Mouse (Mus musculus) frontal cortex, postnatal 25 days (tissue): ENCODE data around the gene Mipol1.
"Not testable (repeated sequence)": the region's sequence is repeated elsewhere in the genome, so short reads cannot be mapped to it uniquely, and the experiment has no call there.

Source experiments
- DNase-seq, 2 experiments: peaks; one replicate each; pipeline ENCODE4 v3.0.0; 2022; ENCODE audit warnings: low spot score in 2 of 2

Mipol1 gene

DNA sequence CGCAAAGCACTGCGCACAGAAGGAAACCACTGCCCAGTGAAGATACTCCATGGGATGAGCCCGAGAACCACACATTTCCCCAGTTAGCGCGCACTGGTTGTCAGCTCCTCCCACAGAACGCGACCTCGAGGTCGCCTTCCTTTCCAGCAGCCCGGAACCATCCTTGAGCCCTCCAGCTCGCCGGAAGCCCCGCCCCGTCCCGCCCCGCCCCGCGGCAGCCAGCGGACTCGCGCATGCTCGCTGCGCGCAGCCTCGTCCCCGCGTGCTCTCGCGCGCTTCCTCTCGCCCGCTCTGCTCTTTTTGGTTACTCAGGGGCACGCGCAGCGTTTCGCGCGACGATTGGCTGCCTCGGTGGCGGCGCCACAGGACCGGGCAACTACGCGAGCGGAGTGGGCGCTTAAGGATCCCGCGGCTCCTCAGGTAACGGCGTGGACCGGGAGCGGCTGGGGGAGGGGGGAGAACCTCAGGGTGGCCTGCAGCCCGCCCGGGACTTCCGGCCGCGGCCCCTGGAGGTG, at the start of gene Mipol1, which contains the start of gene Prps1l3:
Gene Mipol1, plus strand, starts transcription at position 236 of the 515 bp plus-strand sequence.
Gene Prps1l3, plus strand, starts transcription at position 221 of the 515 bp plus-strand sequence.
- peak; percentile 68 to 73 for DNase-seq

DNA sequence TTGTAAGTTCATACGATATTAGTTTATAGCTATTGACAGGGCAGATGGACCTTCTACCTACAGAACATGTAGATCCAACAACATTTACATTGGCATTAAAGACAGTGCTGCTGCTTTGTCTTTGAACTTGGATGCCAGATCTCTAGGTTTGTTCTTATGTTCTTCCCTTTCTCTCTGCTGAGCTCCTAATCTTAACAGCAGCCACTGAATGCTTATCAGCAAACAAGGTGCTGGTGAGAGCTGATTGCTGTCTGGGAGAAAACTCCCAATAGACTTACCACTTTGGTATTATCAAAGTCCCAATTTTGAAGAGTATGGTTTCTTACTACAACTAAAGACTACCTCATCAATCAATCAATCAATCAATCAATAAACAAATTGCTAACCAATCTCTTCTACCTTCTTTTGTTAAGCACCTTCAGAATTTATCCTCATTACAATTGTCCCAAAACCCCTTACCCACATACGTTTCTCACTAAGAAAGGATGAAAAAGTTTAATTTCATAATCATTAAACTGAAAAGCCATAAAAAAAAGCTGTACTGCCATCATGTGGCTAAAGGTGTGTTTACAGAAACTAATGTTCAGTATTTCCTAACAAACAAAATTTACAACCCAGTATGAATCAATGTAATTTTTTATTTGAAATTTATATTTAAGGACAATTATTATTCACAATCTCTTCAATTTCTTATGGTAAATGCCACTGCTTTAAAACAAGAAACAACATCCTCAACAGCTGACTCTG, 45.7 kb upstream of the Mipol1 start:
- no peak for DNase-seq

- no peak for DNase-seq
These were observed 44.8 kb upstream of the Mipol1 start for GRCm38 (mm10) chr12:57185475-57185874.

GRCm38 (mm10) chr12:57186126-57186525, 44.1 kb upstream of the Mipol1 start:
- DNase-seq: no peak

- DNase-seq: no peak
These were observed 43.2 kb upstream of the Mipol1 start for GRCm38 (mm10) chr12:57187032-57187431.

DNA sequence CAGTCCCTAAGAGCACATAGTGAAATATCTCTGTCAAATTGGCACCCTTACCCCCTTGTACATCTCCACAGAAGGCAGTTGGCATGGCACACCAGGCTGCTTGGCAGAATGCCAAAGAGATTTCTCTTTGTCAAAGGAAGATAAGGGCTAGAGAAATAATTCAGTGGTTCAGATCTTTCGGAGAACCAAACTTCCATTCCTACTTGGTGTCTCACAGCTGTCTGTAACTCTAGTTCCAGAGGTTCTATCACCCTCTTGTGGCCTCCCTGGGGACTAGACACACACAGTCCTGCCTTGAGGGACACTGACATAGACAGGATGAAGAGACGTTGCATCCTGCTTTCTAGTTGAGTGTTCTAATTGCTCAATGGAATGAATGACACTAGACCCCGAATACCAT, 35.6 kb upstream of the Mipol1 start:
- DNase-seq: no peak

- DNase-seq: no peak
These were observed 34.0 kb upstream of the Mipol1 start for GRCm38 (mm10) chr12:57196286-57196607.

DNA sequence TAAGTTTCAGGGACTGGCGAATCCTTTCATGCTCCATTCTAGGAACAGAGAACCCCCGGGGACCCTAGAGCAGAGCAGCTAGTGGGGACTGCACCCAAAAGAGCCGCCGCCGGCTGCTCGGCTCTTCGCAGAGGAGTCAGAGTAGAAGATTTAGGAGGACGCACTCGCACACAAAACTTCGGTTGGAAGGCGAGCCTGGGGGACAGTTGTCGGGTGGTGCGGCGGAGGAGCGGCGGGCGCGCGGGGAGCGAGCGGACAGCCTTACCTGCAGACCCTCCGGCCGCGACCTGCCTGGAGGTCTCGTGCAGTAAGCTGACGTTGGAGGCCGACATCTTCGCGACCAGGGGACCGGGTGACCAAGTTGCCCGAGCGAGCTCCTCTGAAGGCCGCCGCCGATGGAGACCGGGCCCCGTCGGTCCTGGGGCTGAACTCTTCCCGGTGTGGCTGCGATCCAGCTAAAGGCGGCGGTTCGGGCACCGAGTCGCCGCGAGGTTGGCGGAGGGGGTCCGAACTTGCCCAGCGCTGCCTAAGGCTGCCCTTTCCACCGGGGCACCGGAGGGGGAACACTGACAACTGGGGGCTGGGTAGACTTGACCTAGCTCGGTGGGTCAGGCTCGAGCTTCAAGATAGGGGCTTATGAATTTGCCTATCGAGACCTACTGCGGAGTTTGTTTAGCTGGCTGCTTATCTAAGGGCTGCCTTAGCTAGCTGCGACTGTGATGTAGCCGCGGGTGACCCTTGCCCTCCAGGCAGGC, 33.4 kb upstream of the Mipol1 start:
- no peak for DNase-seq

DNA sequence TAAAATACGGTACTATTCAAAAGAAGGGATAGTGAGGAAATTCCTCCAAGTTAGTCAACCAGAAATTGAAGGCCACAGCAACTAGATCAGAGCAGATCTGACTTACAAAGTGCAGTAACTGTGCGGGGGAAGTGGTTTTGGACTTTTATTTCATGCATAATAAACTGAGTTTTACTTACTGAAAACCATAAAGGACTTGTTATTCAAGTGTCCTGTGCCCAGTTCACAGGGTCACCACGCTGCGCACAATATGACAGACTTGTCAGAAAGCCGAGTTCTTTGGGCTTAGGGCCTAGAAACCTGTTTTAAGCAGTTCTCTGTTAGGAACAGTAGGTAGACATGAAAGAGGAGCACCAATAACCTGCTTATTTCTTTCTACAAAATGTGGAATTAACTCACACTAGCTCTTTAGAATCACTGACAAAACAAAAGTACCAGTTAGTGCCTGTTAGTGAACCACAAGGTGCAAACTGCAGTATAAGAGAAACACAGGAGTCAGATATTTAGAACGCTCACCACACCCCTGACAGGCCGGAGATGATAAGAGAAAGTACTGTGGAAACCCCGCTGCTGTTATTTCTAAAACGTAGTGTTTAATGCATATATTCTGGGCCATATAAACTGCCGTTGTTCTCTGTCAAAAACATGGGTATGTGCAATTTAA, 32.7 kb upstream of the Mipol1 start, which contains the start of gene Slc25a21:
Gene Slc25a21, minus strand, starts transcription at position 110 of the 664 bp plus-strand sequence.
- no peak for DNase-seq

GRCm38 (mm10) chr12:57198269-57198668, 32.0 kb upstream of the Mipol1 start:
- no peak for DNase-seq

GRCm38 (mm10) chr12:57199427-57199826, 30.8 kb upstream of the Mipol1 start:
- DNase-seq: no peak

- DNase-seq: no peak
These were observed 28.3 kb upstream of the Mipol1 start for GRCm38 (mm10) chr12:57201901-57202300.

- DNase-seq: no peak
These were observed 25.9 kb upstream of the Mipol1 start for GRCm38 (mm10) chr12:57204276-57204851.

DNA sequence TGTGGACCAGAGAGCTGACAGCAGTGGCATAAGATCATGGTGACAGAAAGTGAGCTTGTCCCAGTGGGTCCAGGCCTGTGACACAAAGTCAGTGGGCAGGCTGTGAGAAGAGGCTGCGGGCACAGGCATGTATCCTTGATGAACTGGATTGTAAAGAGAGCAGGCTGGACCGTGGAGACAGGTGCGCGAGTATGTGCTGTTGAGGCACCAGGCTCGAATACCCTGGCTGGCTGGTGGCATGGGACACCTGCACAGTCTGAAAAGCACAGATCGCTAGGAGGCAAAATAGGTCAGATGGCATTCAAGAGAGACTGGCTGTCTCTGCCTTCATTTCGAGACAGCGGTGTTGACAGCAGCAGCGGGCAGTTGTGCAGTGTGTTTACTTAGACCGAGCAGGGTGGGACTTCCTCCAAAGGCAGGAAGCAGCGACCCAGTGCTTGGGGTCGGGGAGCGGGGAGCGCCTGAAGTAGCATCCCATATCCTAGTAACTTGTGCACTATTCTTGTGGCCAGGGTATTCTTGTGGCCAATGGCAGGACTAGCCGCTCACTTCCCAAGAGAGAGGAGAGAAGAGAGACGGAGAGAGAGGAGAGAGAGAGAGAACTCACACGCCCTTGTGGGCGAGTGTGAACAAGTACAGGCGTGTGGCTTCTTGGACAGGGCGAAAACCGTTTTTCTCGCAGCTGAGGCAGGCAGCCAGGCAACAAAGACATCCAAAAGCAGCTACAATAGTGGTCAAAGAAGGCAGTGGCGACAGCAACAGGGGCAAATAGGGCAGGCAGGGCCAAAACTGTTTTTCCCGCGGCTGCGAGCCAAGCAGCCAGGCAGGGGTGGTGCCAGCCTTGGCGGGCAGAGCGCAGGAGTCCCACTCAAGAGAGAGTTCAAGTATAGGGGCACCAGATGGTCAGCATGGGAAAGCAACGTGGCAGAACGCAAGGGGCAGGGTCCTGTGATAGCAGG, 18.6 kb upstream of the Mipol1 start:
- no peak for DNase-seq

- not testable (repeated sequence) for DNase-seq
These were observed 17.8 kb upstream of the Mipol1 start for GRCm38 (mm10) chr12:57212463-57212862.

DNA sequence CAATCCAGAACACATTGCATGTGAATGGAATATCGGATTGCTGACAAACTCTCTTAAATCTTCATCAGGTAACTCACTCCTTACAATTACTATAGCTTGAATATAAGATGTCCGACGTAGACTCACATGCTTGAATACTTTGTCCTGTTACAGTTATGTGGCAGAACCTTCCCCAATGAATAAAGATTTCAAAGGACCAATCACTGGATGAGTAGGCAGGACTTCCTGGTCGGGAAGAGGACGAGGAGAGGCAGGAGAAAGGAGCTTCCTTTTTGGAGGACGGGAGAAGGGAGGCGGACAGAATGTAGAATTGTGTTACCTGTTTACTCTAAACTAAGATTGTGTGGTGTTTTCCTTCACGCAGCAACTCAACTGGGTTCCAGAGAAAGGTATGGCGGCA, 3.8 kb upstream of the Mipol1 start:
- DNase-seq: no peak

- no peak for DNase-seq
These were observed 2.5 kb upstream of the Mipol1 start for GRCm38 (mm10) chr12:57227776-57228175.

DNA sequence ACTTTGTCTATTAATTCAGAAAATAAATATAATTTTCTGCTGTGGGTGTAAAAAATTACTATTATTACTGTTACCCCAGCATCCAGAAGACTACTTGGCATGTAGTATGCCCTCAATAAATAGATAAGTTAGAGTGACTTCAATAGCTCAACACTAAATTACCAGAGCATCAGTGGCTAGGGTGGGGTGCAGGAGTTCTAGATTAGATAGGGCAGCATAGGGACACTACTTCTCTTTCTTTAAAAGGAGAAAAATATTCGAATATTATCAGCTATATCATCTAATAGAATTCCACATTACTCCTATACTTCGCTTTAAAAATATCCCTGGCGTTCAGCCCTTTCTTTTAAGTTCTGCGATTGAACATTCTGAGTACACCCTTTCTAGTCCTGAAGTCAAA, 524 bp upstream of the Mipol1 start:
- DNase-seq: no peak

DNA sequence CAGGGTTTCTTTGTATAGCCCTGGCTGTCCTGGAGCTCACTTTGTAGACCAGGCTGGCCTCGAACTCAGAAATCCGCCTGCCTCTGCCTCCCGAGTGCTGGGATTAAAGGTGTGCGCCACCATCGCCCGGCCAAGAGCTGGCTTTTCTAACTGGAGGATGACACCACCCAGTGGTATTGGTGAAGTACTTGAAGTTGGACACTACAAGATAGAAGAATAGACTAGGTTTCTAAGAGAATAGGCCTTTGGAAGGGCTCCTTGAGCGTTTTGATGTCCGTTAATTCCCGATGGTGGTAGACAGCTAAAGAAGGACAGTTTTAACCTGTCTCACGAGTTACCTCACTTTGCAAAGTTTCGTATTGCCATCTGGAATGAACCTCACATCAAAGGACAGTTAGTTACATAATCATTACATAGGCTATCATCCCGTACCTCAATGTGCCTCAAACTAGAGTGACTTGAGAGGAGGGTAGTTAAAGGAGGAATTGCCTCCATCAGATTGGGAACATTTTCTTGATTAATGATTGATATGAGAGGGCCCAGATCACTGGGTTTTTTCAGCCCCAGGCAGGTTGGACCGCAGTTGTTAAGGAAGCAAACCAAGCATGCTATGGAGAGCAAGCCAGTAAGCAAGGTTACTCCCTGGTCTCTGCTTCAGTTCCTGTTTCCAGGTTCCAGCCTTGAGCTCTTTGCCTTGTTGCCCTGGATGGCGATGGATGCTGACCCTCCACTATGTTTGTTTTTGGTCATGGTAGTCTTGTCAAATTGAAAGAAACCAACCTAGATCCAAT, 1.1 kb downstream of the Mipol1 start:
- DNase-seq: no peak

GRCm38 (mm10) chr12:57233386-57233785, 3.2 kb downstream of the Mipol1 start:
- no peak for DNase-seq
